Mouse (Mus musculus) thymus, postnatal 4 days (tissue): ENCODE data around the gene Homer2.

Source experiments
- DNase-seq: peaks from one replicate; pipeline ENCODE4 v3.0.0; 2021

Gene Homer2

DNA sequence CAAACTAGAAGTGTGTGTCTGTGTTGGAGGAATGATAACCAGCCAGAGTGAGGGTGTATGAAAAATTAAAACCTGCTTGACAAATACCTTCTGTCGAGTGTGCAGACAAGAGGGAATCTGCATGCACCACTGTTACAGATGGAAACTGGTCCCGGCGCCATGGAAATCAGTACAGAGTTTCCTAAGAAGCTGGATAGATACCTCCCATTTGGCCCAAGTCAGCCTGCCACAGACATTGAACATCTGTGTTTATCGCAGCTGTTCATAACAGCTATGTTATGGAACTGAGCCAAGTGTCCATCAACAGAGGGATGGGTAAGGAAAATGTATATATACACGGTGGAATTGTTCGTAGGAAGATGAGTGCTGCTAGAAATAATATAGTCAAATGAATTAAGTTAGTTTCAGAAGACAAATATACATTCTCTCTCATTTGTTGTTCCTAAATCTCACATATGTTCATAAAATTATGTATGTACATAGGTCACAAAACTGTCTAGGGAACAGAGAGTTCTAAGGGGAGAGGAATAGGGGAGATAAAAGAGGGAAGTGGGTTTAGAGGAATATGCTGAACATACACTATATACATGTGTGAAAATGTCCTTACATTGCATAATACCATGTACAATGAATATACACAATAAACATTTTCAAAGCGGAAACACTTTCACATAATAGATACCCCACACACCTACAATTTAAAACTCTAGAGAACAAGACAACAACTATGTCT, 149.9 kb downstream of the Homer2 start:
- no peak for DNase-seq

DNA sequence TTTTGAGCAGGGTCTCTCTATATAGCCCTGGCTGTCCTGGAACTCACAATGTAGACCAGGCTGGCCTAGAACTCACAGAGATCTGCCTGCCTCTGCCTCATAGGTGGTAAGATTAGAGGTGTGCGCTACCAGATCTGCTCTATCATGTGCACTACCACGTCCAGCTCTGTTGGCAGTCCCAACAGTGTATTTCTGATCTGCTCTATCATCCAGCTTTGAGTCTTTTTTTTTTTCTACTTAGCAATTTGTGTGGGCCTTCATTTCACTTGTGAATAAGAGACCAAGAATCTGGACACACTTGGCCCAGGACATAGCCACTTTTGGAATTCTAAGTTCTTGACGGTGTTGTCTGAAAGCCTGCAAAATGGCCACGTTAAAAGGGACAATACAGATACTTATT, 150.5 kb downstream of the Homer2 start:
- no peak for DNase-seq

- peak; percentile 72 for DNase-seq
Measured at GRCm38 (mm10) chr7:81554369-81554768, 153.0 kb downstream of the Homer2 start.

DNA sequence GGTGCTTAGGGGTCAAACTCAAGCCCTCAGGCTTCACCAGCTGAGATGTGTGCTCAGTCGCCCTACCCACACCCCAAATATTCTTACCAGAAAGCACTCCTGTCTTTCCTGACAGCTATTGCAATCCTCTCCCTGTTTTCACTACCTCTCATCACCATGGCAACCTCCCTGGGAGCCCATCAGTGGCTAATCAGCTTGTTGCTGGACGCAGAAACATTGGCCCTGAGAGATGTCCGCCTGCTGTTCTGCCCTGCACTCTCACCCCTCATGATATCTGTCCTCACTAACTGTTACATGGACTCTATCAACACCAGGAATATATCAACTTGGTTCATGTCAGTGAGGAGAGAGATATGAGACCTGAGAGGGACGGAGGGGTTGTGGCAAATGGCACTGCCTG, 153.7 kb downstream of the Homer2 start:
- DNase-seq = no peak
